Mouse (Mus musculus) kidney, adult 18-20 months (tissue): ENCODE measurements around the gene Eif3a.

ENCODE experiments used
- DNase-seq: peaks from one replicate; pipeline ENCODE4 v3.0.0; 2021

Eif3a gene

DNA sequence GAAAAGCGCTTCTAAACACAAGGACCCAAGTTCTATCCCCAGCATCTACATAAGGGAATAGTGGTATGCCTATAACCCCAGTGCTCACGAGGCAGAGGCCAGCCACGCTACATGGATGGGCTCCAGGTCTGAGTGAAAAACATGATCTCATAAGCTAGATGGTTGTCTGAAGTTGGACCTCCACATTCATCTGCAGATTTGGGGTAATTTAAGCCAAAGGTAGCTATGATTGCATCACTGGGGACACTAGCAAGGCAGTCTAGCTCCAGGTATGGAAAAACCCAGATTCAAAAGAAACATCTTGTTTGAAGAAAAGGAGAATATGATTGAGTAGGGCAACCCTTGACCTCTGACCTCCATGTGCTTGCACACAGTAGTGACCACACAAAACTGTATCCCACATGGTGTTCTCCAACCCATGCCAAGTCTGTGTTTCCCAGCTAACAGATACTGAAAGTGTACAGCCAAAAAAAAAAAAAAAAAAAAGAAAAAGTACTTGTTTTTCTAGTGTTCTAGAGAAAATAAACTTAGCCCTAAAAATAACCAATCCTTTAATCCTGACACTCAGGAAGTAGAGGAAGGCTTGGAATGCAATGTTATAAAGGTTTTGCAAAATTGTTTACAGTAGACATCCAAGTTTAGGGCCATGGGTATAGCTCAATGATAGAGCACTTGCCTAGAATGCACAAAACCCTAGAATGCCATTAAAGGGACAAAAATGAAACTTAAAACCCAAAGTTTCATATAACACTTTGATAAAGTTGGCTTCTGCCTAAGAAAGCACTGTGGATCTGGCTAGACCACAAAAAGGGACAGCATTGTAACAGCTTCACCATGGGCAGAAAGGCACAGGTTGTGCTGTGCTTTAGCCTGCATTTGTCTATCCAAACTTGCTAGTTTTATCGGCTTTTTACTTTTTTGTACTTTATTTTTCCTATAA, 31.3 kb downstream of the Eif3a start:
- no peak for DNase-seq

DNA sequence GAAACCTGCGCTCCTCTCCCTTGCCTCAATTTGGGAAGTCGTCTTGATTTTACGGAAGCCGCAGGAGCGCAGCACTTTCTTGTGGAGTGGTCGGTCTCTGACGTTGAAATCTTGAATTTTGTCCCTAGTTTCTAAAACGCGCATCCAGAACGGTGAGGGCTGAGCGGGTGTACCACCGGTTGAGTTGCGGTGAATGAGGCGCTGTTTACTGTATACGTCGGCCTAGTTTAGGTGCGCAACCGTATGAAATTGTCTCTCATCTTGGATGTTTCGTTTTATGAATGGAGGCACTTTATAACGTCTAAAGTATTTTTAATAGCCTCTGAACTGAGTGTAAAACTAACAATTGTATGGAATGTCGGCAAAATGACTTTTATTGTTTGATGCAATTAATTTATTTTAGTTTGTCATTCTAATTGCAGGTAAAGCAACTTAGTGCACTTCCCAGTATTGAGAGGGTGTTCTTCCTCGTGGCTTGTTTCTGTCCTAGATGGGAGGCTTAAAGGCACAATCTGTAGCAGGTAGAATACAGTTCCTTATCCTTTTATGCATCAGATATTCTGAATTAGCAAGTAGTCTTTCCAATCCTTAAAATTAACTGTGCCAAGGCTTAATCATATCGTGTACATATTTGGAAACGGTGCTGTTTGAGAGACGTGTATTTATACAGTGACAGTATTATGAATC, 33.2 kb downstream of the Eif3a start:
- DNase-seq, result no peak

GRCm38 (mm10) chr19:60756192-60757098, 34.0 kb downstream of the Eif3a start:
- DNase-seq, result peak; percentile 64

- DNase-seq, result peak; percentile 87
These were observed 34.8 kb downstream of the Eif3a start, which contains the start of gene Nanos1 for GRCm38 (mm10) chr19:60755438-60756191. Nanos1 (plus strand) TSS chr19:60755987.

DNA sequence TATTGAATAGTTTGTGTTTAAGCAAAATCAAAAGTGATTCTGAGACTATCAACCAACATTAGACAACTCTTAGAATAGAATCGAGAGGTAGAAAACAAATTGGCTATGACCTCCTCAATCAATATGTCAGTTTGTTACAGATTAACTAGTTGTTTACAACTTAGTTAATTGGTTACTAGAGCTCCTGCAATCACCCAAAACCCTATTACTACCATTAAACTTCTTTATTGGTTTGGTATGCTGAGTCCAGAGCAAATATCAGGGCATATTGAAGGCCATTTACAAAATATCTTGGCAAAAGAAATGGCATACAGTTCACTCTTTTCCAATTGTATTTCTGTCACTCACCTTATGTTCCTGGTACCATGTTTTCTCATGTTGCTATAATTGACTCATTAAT, 42.7 kb downstream of the Eif3a start:
- DNase-seq, result no peak

GRCm38 (mm10) chr19:60743767-60744547, 46.5 kb downstream of the Eif3a start:
- DNase-seq, result no peak

GRCm38 (mm10) chr19:60740560-60740959, 49.9 kb downstream of the Eif3a start:
- DNase-seq, result no peak

DNA sequence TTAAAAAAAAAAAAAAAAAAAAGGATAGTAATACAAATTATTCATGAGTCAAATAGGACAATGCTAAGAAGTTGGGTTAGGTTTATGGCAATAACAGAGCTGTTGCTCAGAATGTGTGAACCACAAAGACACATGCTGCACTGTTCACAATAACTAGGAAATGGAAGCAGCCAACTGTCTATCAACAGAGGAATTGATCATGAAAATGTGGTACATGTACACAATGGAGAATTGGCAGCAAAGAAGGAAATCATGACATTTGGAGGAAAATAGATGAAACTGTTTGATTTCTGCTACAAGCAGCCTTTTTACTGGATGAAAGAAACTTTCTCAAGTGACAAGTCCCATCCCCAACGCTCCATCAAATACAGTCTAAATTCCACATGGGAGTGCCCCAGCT, 58.5 kb downstream of the Eif3a start:
- DNase-seq, result no peak

- DNase-seq, result no peak
These were observed 59.2 kb downstream of the Eif3a start for GRCm38 (mm10) chr19:60731299-60731698.

DNA sequence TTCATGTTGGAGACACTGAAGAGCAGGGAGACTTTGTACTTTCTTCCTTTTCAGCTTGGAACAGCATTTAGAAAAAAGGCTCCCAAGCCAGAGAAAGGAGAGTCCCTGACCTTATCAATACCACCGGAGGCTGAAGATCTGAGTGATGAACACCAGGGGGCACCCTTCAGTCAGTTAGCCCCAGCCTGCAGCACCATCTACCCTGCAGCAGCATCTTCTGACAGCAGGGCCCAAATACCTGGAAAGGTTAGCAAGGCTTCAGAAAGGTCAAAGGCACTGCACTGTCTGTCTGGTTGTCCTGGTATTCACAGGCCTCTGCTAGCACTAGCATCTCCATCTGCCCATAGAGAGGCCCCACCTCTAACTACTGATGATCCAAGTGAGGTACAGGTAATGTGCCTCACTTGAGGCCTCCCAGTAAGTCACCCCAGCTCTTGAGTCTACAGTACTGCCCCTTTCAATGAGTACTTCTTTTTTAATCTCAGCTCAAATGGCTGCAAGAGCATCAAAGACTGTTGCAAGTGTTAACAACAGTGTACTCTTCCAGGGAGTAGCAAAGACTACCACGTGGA, 60.1 kb downstream of the Eif3a start:
- DNase-seq, result peak; percentile 38

GRCm38 (mm10) chr19:60716381-60716780, 74.1 kb downstream of the Eif3a start:
- DNase-seq, result no peak

DNA sequence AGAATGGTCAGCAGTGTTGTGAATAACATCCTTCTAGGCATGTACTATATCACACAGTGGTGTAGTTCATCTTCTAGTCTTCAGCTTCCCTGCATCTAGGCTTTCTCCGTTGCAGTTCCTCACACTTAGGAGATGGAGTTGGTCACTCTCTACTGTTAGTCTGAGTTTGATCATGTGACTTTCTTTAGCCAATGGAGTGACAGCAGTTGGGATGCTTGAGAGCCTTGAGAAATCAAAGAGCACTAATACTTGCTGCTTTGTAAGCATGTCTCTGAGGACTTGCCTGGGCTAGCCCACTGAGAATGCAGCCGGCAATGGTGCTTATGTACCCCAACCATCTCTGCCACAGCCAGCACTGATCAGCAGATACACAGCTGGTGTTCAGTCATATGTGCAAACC, 77.9 kb downstream of the Eif3a start:
- DNase-seq, result no peak
